Mouse (Mus musculus) neural tube, embryonic 14.5 days (tissue): ENCODE results near the gene Armc9. TPM values are rescaled to one million over a fixed set of nuclear protein-coding genes. Genes with fewer than 3 reads are reported as not detected.

Experiments
- ATAC-seq: fragments of 200-750 bp; cut with Nextera tagmentation; 2 replicates; pipeline ENCODE4 v1.8.0; 2017; ENCODE audit warnings: low read depth, mild to moderate bottlenecking, moderate TSS enrichment, moderate library complexity
- H3K27ac ChIP-seq: fragments of 300-500 bp; sonication (generic); 2 replicates; pipeline ENCODE4 v1.5.1; 2014; ENCODE audit warnings: low read depth, mild to moderate bottlenecking, control low read depth, low read length, moderate library complexity, mixed read lengths
- H3K27me3 ChIP-seq: fragments of 300-500 bp; sonication (generic); 2 replicates; pipeline ENCODE4 v1.6.1; 2014; ENCODE audit warnings: low read length; ENCODE audit not compliant: control insufficient read depth, insufficient read depth
- H3K36me3 ChIP-seq: fragments of 300-500 bp; sonication (generic); 2 replicates; pipeline ENCODE4 v1.6.1; 2014; ENCODE audit warnings: low read length, mixed read lengths; ENCODE audit not compliant: control insufficient read depth, insufficient read depth
- H3K4me1 ChIP-seq: fragments of 300-500 bp; sonication (generic); 2 replicates; pipeline ENCODE4 v1.6.1; 2014; ENCODE audit warnings: low read length; ENCODE audit not compliant: control insufficient read depth, insufficient read depth
- H3K4me2 ChIP-seq: fragments of 300-500 bp; sonication (generic); 2 replicates; pipeline ENCODE4 v1.6.1; 2014; ENCODE audit warnings: mild to moderate bottlenecking, low read depth, low read length, control low read depth
- H3K4me3 ChIP-seq: fragments of 300-500 bp; sonication (generic); 2 replicates; pipeline ENCODE4 v1.5.1; 2014; ENCODE audit warnings: low read depth, low read length, control low read depth, mixed read lengths
- H3K9ac ChIP-seq: fragments of 300-500 bp; sonication (generic); replicated peaks from 2 replicates; pipeline ENCODE4 v1.6.1; 2014; ENCODE audit warnings: low read depth, mild to moderate bottlenecking, control low read depth, low read length, mixed read lengths
- H3K9me3 ChIP-seq: fragments of 300-500 bp; sonication (generic); 2 replicates; pipeline ENCODE4 v1.6.1; 2016; ENCODE audit warnings: low read length; ENCODE audit not compliant: control insufficient read depth
- WGBS: fragments of 180-500 bp; shearing (Covaris S2); extraction: QIAGEN DNeasy Blood & Tissue Kit; methylation state at CpG from one replicate; pipeline ENCODE4 v1.1.7; 2014; 5-methylcytosine and 5-hydroxymethylcytosine counted together
- polyA plus RNA-seq: library from polyadenylated mRNA; unstranded; fragments of >200 nt; fragmentation: Nextera tagmentation; extraction: Ambion mirVana; gene quantifications from 2 replicates; pipeline ENCODE4 v1.2.1, GENCODE M21; 2014

The Armc9 gene
- polyA plus RNA-seq, 1 experiment from 2014 or later = 38.4 TPM

- ATAC-seq = no peak
- H3K9me3 ChIP-seq = no peaks in the 10 kb centered on the region
- H3K4me2 ChIP-seq = no peak overlapping the region
- no peaks in the 10 kb centered on the region for H3K36me3 ChIP-seq
- no peak overlapping the region for H3K9ac ChIP-seq
- H3K27ac ChIP-seq = no peak overlapping the region
- no peak overlapping the region for H3K4me3 ChIP-seq
- 83% methylated on average over 9 of the region's 9 CpGs for WGBS
- no peaks in the 10 kb centered on the region for H3K27me3 ChIP-seq
- no peaks in the 10 kb centered on the region for H3K4me1 ChIP-seq
Observed at GRCm38 (mm10) chr1:86268492-86269189, 114.1 kb downstream of the Armc9 start.

- H3K27me3 ChIP-seq = no peaks in the 10 kb centered on the region
- no peaks in the 10 kb centered on the region for H3K4me1 ChIP-seq
- no peaks in the 10 kb centered on the region for H3K36me3 ChIP-seq
- 74% methylated on average over 4 of the region's 4 CpGs for WGBS
- H3K4me2 ChIP-seq = no peak overlapping the region
- H3K9me3 ChIP-seq = no peaks in the 10 kb centered on the region
- no peak overlapping the region for H3K9ac ChIP-seq
- ATAC-seq = no peak
- H3K27ac ChIP-seq = no peak overlapping the region
- no peak overlapping the region for H3K4me3 ChIP-seq
Observed at GRCm38 (mm10) chr1:86269190-86269508, 114.6 kb downstream of the Armc9 start.

GRCm38 (mm10) chr1:86271707-86272106 lies 117.1 kb downstream of the Armc9 start:
- H3K4me1 ChIP-seq = no peaks in the 10 kb centered on the region
- WGBS = 84% methylated on average over 6 of the region's 6 CpGs
- no peak overlapping the region for H3K9ac ChIP-seq
- no peak for ATAC-seq
- H3K4me3 ChIP-seq = no peak overlapping the region
- no peak overlapping the region for H3K27ac ChIP-seq
- H3K9me3 ChIP-seq = no peaks in the 10 kb centered on the region
- H3K36me3 ChIP-seq = no peaks in the 10 kb centered on the region
- no peaks in the 10 kb centered on the region for H3K27me3 ChIP-seq
- no peak overlapping the region for H3K4me2 ChIP-seq

GRCm38 (mm10) chr1:86277055-86277454 lies 122.5 kb downstream of the Armc9 start:
- no peak overlapping the region for H3K27ac ChIP-seq
- WGBS = 93% methylated on average over 5 of the region's 5 CpGs
- no peak for ATAC-seq
- H3K4me2 ChIP-seq = no peak overlapping the region
- H3K36me3 ChIP-seq = no peaks in the 10 kb centered on the region
- H3K4me3 ChIP-seq = no peak overlapping the region
- H3K9ac ChIP-seq = no peak overlapping the region
- H3K9me3 ChIP-seq = no peaks in the 10 kb centered on the region
- no peaks in the 10 kb centered on the region for H3K4me1 ChIP-seq
- H3K27me3 ChIP-seq = no peaks in the 10 kb centered on the region

GRCm38 (mm10) chr1:86281781-86282536 lies 127.4 kb downstream of the Armc9 start:
- Histone ChIP-seq H3K4me3 (no peak overlapping the region), H3K4me1 (no peaks in the 10 kb centered on the region), H3K36me3 (no peaks in the 10 kb centered on the region), H3K9ac (no peak overlapping the region), H3K27me3 (no peaks in the 10 kb centered on the region), H3K9me3 (no peaks in the 10 kb centered on the region), H3K27ac (no peak overlapping the region), H3K4me2 (no peak overlapping the region)
- no peak for ATAC-seq
- WGBS = 88% methylated on average over 11 of the region's 11 CpGs

- Histone ChIP-seq H3K9me3 (no peaks in the 10 kb centered on the region), H3K27ac (no peak overlapping the region), H3K27me3 (no peaks in the 10 kb centered on the region), H3K4me3 (no peak overlapping the region), H3K4me1 (no peaks in the 10 kb centered on the region), H3K36me3 (no peaks in the 10 kb centered on the region), H3K4me2 (no peak overlapping the region), H3K9ac (no peak overlapping the region)
- WGBS = 94% methylated on average over 5 of the region's 5 CpGs
- no peak for ATAC-seq
Observed at GRCm38 (mm10) chr1:86284101-86284500, 129.5 kb downstream of the Armc9 start.

- Histone ChIP-seq H3K9me3 (no peaks in the 10 kb centered on the region), H3K27me3 (no peaks in the 10 kb centered on the region), H3K4me3 (no peak overlapping the region), H3K9ac (no peak overlapping the region), H3K4me2 (no peak overlapping the region), H3K36me3 (no peaks in the 10 kb centered on the region), H3K27ac (no peak overlapping the region), H3K4me1 (no peaks in the 10 kb centered on the region)
- ATAC-seq = no peak
- 83% methylated on average over 6 of the region's 6 CpGs for WGBS
Observed at GRCm38 (mm10) chr1:86285295-86285694, 130.7 kb downstream of the Armc9 start.

- Histone ChIP-seq H3K27me3 (no peaks in the 10 kb centered on the region), H3K4me1 (no peaks in the 10 kb centered on the region), H3K9me3 (no peaks in the 10 kb centered on the region), H3K4me2 (no peak overlapping the region), H3K36me3 (no peaks in the 10 kb centered on the region), H3K4me3 (no peak overlapping the region), H3K9ac (no peak overlapping the region), H3K27ac (no peak overlapping the region)
- WGBS = 84% methylated on average over 4 of the region's 4 CpGs
- ATAC-seq = no peak
Observed at GRCm38 (mm10) chr1:86287473-86287872, 132.9 kb downstream of the Armc9 start.

- H3K36me3 ChIP-seq = no peaks in the 10 kb centered on the region
- WGBS = 72% methylated on average over 3 of the region's 3 CpGs
- H3K27me3 ChIP-seq = no peaks in the 10 kb centered on the region
- no peaks in the 10 kb centered on the region for H3K9me3 ChIP-seq
- no peak overlapping the region for H3K4me3 ChIP-seq
- ATAC-seq = no peak
- no peak overlapping the region for H3K4me2 ChIP-seq
- no peak overlapping the region for H3K9ac ChIP-seq
- H3K27ac ChIP-seq = no peak overlapping the region
- H3K4me1 ChIP-seq = no peaks in the 10 kb centered on the region
Observed at GRCm38 (mm10) chr1:86290452-86290851, 135.9 kb downstream of the Armc9 start.
